Mouse (Mus musculus): ENCODE measurements around the gene Plxna4. TPM values are rescaled to one million over a fixed set of nuclear protein-coding genes. Genes with fewer than 3 reads are reported as not detected.

Plxna4 gene
- polyA plus RNA-seq (2015; fragmentation: Nextera tagmentation; extraction: Ambion mirVana), result 3.3 and 4.3 TPM in 2 replicates

DNA sequence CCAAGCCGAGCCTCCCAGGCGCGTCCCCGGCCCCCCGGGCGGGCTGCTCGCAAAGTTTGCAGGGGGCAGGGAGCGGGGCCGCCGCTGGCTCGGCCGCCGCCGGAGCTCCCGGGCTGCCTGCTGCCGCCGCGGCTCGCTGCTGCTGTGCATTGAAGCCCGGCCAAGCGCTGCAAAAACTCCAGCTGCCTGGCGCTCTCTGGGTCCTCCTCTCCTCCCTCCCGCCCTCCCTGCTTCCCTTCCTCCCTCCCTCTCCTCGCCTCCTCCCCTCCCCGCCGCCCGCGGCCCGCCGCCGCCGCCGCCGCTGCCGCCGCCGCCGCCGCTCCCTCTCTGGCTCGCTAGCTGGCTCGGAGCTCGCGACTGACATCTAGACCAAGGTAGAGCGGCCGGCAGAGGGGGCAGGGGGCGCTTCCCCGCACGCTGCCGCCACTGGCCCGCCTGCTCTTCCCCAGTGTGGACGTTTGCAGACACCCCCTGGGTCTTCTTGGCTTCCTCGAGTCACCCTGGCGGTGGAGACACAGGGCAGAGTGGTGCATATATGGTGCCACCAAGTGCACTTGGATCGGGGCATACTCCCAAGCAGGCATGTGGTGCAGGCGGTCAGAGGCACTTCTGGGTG is at the start of gene Plxna4:
TSS of gene Plxna4 (minus strand) at position 137 of the 616 bp plus-strand sequence.
- H3K4me3 ChIP-seq, result peak within 1 kb of the TSS; percentile 67
- peak; percentile 46; the same call in 1 of the 2 replicates for ATAC-seq (ENCODE audit: insufficient number of reproducible peaks, low FRiP score, low TSS enrichment, low read depth)
- H3K9ac ChIP-seq, result peak within 1 kb of the TSS; percentile 41
- peak within 1 kb of the TSS; percentile 99 for H3K4me2 ChIP-seq
- H3K27me3 ChIP-seq, result peaks cover 91% of the 10 kb centered on the region
- H3K4me1 ChIP-seq, result peaks cover 35% of the 10 kb centered on the region
- H3K36me3 ChIP-seq, result no peaks in the 10 kb centered on the region
- WGBS, result 2% methylated on average over 40 of the region's 55 CpGs
- H3K27ac ChIP-seq, result peak within 1 kb of the TSS; percentile 75
- H3K9me3 ChIP-seq, result no peaks in the 10 kb centered on the region

DNA sequence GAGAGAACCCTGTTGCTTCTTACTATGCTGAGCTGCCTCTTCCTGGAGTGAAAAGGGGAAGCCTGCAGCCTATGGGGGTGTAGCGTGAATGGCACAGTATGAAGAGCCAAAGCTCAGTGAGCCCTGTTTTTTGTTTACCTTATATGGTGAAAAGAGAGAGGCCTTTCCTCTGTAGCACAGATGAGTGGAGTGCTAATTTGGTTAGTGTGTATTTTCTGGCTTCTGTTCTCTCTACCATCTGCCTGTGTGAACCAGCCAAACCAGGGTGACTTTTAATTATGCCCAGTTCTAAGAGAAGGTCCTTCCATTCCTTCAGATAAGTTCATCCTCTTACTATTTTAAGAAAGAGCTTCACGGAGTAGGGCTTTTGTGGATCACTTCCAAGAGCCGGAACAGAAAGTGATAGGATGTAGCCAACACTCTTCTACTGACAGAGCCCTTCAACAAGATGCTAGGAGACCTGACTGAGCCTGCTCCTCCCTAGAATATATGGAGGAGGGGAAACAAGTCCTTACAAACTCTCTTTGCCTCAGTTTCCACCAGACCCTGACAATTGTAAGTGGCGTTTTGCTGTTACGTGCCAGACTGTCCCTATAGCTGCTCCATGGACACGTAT is 49.7 kb upstream of the Plxna4 start:
- H3K27me3 ChIP-seq, result no peaks in the 10 kb centered on the region
- H3K9me3 ChIP-seq, result no peaks in the 10 kb centered on the region
- no peak overlapping the region for H3K9ac ChIP-seq
- no peak for ATAC-seq (ENCODE audit: insufficient number of reproducible peaks, low FRiP score, low TSS enrichment, low read depth)
- H3K27ac ChIP-seq, result no peak overlapping the region
- no peak overlapping the region for H3K4me3 ChIP-seq
- H3K36me3 ChIP-seq, result no peaks in the 10 kb centered on the region
- WGBS, result 87% methylated on average over 6 of the region's 6 CpGs
- H3K4me1 ChIP-seq, result no peaks in the 10 kb centered on the region
- no peak overlapping the region for H3K4me2 ChIP-seq

DNA sequence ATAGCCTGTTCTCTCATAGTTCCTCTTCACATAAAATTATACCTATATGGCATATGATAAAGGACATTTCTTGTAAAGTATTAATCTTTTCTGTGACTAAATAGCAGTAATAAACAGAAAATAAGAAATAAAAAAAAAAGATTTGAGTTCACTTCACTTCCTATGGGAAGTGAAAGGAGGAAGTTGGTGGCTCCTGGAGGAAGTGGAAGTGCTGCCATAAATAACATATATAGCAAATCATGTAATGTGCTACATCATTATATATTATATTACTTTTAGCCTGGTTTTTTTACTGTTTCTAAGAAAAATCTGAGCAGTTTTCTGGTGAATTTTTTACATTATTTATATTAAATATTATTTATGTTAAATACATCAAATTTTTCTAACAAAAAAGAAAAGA is 22.7 kb upstream of the Plxna4 start:
- Histone ChIP-seq H3K4me3 (no peak overlapping the region), H3K9ac (no peak overlapping the region), H3K4me2 (no peak overlapping the region), H3K4me1 (no peaks in the 10 kb centered on the region), H3K9me3 (no peaks in the 10 kb centered on the region), H3K36me3 (no peaks in the 10 kb centered on the region), H3K27ac (no peak overlapping the region), H3K27me3 (no peaks in the 10 kb centered on the region)
- ATAC-seq (ENCODE audit: insufficient number of reproducible peaks, low FRiP score, low TSS enrichment, low read depth), result no peak

DNA sequence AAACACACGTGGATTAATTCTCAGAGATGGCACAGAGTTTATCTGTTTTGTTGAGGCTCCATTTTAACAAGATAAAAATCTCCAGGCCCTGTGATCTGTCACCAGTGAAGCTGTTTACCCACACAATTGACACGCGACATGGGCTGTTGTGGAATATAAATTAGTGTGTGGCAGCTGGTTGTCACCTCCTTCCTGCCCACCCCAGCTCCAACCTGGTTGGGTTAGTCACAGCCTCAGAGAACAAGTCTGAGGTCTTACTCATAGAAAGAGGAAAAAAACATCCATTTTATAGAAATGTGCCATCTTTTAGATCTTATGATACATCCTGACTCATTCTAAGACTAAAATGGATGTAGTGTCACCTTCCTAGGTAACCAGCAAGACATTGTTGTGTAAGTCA is 18.8 kb upstream of the Plxna4 start:
- no peak for ATAC-seq (ENCODE audit: insufficient number of reproducible peaks, low FRiP score, low TSS enrichment, low read depth)
- WGBS, result 67% methylated on average over 3 of the region's 3 CpGs

DNA sequence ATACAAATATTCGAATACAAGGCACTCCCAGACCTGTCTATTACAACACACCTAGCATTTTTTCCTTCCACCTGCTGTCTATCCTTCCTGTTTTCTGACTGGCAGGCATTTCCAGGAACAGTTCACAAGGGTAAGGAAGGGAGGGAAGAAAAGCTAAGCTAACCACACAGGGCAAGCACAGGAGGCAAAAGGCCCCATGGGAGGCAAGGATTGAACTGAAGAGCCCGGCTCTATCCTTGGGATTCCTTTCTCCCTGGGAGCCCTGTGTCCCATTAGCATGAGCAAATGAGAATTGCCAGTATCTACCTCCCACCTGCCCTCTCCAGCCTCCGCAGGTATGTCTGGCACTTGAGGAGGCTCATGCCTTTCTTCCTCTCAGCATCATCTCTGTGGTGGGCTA is 17.6 kb upstream of the Plxna4 start:
- H3K9me3 ChIP-seq, result no peaks in the 10 kb centered on the region
- ATAC-seq (ENCODE audit: insufficient number of reproducible peaks, low FRiP score, low TSS enrichment, low read depth), result no peak
- no peaks in the 10 kb centered on the region for H3K36me3 ChIP-seq
- H3K4me3 ChIP-seq, result no peak overlapping the region
- no peaks in the 10 kb centered on the region for H3K4me1 ChIP-seq
- no peak overlapping the region for H3K9ac ChIP-seq
- H3K27ac ChIP-seq, result no peak overlapping the region
- no peak overlapping the region for H3K4me2 ChIP-seq
- no peaks in the 10 kb centered on the region for H3K27me3 ChIP-seq
- 37% methylated on average over 3 of the region's 3 CpGs for WGBS

More for the DNA sequence above, 18.8 kb upstream of the Plxna4 start:
- Histone ChIP-seq H3K36me3 (no peaks in the 10 kb centered on the region), H3K27ac (no peak overlapping the region), H3K27me3 (no peaks in the 10 kb centered on the region), H3K4me2 (no peak overlapping the region), H3K9me3 (no peaks in the 10 kb centered on the region), H3K4me1 (no peaks in the 10 kb centered on the region), H3K9ac (no peak overlapping the region), H3K4me3 (no peak overlapping the region)

DNA sequence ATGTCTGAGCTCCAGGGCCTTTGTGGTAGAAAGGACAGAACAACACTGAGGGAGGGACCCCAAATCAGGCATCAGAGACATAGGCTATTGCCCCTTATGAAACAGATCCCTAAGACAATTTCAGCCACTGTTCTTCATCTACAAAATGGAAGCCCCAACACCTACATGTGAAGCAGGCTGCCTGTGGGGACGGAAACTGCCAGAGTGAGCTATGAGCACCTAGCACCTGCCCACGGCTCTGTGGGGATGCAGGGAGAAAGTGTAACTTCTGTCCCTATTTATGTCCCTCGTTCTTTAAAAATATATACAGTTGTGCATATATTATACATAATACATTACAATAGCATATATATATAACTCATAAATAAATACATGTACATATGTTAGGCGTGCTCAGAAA is 16.9 kb upstream of the Plxna4 start:
- Histone ChIP-seq H3K4me2 (no peak overlapping the region), H3K9ac (no peak overlapping the region), H3K36me3 (no peaks in the 10 kb centered on the region), H3K27me3 (no peaks in the 10 kb centered on the region), H3K4me1 (no peaks in the 10 kb centered on the region), H3K4me3 (no peak overlapping the region), H3K9me3 (no peaks in the 10 kb centered on the region), H3K27ac (no peak overlapping the region)
- no peak for ATAC-seq (ENCODE audit: insufficient number of reproducible peaks, low FRiP score, low TSS enrichment, low read depth)
- 79% methylated on average over 4 of the region's 4 CpGs for WGBS

DNA sequence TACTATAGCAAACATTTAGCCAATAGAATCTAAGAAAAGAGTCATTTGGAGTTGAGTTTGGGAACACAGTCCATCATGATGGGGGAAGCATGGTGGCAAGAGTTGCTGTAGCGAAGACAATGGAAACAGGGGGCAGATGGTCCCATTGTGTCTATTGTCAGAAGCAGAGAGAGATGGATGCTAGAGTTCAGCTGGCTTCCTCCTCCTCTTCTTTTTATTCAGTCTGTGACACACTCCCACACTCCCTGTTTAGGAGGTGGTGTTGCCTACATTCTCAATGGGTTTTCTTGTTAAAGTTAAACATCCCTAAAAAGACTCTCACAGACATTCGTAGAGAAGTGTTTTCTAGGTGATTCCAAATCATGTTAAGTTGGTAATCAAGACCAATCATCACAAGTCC is 14.1 kb upstream of the Plxna4 start:
- H3K9ac ChIP-seq, result no peak overlapping the region
- no peak for ATAC-seq (ENCODE audit: insufficient number of reproducible peaks, low FRiP score, low TSS enrichment, low read depth)

DNA sequence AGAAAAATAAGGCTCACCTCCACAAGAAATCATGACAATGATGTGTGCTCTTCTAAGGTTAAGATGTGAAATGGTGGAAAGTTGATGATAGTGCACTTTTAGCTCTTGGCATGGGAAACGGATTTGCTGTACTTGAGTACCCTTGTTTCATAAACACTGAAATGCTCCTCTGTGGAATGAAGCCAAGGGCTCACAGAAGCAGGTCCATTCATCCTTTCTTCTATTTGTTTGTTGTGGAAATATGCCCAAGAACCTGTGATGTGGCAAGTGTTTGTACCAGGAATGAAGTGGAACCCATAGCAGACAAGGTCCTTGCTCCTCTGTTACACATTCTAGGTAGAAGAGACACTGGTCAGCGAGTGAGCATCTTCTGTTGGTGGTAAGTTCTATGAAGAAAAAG is 13.3 kb upstream of the Plxna4 start:
- H3K27me3 ChIP-seq, result no peaks in the 10 kb centered on the region
- H3K4me2 ChIP-seq, result no peak overlapping the region
- ATAC-seq (ENCODE audit: insufficient number of reproducible peaks, low FRiP score, low TSS enrichment, low read depth), result no peak
- H3K27ac ChIP-seq, result no peak overlapping the region
- no peak overlapping the region for H3K4me3 ChIP-seq
- H3K9ac ChIP-seq, result no peak overlapping the region
- 77% methylated on average over 2 of the region's 2 CpGs for WGBS
- no peaks in the 10 kb centered on the region for H3K4me1 ChIP-seq
- no peaks in the 10 kb centered on the region for H3K9me3 ChIP-seq
- H3K36me3 ChIP-seq, result no peaks in the 10 kb centered on the region

More for the DNA sequence above, 14.1 kb upstream of the Plxna4 start:
- Histone ChIP-seq H3K27me3 (no peaks in the 10 kb centered on the region), H3K9me3 (no peaks in the 10 kb centered on the region), H3K4me3 (no peak overlapping the region), H3K4me1 (no peaks in the 10 kb centered on the region), H3K4me2 (no peak overlapping the region), H3K27ac (no peak overlapping the region), H3K36me3 (no peaks in the 10 kb centered on the region)
- 83% methylated on average over 2 of the region's 2 CpGs for WGBS

DNA sequence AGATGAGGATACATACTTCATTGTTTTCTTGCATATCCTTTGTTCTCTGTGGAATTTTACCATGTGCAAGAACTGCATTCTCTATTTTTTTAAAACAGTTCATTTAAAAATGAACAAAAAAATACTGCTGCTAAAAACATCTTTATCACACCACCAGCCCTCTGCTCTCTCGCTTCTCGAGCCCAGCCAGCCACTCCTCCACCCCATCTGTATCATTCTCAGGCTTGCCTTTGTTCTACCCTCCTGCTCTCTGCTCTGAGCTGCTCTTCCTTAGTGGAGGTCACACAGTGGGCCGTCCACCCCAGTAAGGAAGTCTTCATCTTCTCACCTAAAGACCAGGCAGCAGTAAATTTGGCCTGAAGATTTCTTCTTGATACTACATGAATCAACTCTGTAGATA is 7.6 kb upstream of the Plxna4 start:
- Histone ChIP-seq H3K27ac (no peak overlapping the region), H3K36me3 (no peaks in the 10 kb centered on the region), H3K9ac (no peak overlapping the region), H3K4me2 (no peak overlapping the region), H3K4me3 (no peak overlapping the region), H3K4me1 (no peaks in the 10 kb centered on the region), H3K9me3 (no peaks in the 10 kb centered on the region), H3K27me3 (peaks cover 32% of the 10 kb centered on the region)
- ATAC-seq (ENCODE audit: insufficient number of reproducible peaks, low FRiP score, low TSS enrichment, low read depth), result no peak
- 54% methylated on average over 3 of the region's 3 CpGs for WGBS

DNA sequence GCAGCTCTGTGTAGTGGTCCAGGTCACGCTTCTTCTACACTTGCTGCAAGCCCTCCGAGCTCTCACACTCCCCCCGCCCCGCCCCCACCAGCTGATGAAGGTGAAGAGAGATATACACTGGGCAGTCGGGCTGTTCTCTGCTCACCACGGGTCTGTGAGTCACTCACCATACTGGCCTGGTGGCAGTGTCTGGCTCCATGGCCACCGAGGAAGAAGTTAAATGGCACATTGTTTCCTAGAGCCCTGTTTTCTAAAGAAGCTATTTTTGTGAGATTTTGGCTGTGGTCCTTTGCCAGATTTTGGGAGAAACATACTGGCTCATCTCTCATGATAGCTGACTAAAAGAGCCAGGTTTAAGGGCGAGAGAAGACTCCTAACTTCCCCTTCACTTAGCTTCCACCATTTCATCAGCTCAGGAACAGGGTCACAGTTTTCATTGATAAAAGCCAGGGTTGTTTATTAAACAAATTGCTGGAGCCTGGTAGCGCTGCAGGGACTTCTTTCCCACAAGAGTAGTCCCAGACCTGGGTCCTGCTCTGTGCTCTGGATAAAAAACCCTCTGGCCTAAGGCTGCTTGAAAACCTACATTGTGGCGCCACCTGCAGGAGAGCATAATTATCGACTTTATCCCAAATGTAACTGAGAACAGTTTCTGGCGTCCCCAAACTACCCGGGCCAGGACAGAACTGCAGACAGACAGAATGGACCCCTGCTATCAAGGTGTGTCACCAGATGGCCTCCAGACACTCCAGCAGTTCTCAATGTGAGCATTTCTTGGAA is 3.2 kb upstream of the Plxna4 start:
- peaks cover 70% of the 10 kb centered on the region for H3K27me3 ChIP-seq
- H3K4me3 ChIP-seq, result no peak overlapping the region
- H3K36me3 ChIP-seq, result no peaks in the 10 kb centered on the region
- 29% methylated on average over 13 of the region's 13 CpGs for WGBS
- no peaks in the 10 kb centered on the region for H3K9me3 ChIP-seq
- H3K27ac ChIP-seq, result no peak overlapping the region
- no peak overlapping the region for H3K4me2 ChIP-seq
- H3K4me1 ChIP-seq, result peaks cover 19% of the 10 kb centered on the region
- no peak for ATAC-seq (ENCODE audit: insufficient number of reproducible peaks, low FRiP score, low TSS enrichment, low read depth)
- no peak overlapping the region for H3K9ac ChIP-seq

DNA sequence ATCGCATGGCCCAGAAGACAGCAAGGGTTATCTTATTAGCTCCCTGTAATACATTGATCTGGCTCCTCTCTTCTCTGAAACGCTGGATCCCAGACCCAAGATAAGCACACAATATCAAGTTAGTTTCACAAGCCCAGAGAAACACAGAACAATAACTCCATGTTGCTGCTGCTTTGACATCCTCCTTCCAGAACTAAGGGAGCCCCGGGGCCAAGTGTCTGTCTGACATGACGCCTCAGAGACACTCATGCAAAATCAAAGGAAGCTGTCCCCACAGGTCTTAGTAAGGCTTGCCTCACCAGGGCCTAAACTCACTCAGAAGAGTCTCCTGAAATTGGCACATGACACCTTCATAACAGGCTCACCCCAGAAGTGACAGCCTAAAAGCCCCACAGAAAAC is 1.6 kb upstream of the Plxna4 start:
- Histone ChIP-seq H3K27ac (no peak overlapping the region), H3K27me3 (peaks cover 83% of the 10 kb centered on the region), H3K9me3 (no peaks in the 10 kb centered on the region), H3K4me3 (no peak overlapping the region), H3K4me1 (peaks cover 24% of the 10 kb centered on the region), H3K9ac (no peak overlapping the region), H3K4me2 (no peak overlapping the region), H3K36me3 (no peaks in the 10 kb centered on the region)
- 58% methylated on average over 4 of the region's 4 CpGs for WGBS
- ATAC-seq (ENCODE audit: insufficient number of reproducible peaks, low FRiP score, low TSS enrichment, low read depth), result no peak

All from limb, embryonic 15.5 days (tissue).